Mouse (Mus musculus) retina, postnatal 7 days (tissue): ENCODE measurements around the gene Ankrd28.

Source experiments
- DNase-seq: peaks from one replicate; pipeline ENCODE4 v3.0.0-alpha.2; 2012; ENCODE audit warnings: low read depth, low spot score

The Ankrd28 gene

GRCm38 (mm10) chr14:31666931-31667705 lies 163.3 kb downstream of the Ankrd28 start:
- no peak for DNase-seq

DNA sequence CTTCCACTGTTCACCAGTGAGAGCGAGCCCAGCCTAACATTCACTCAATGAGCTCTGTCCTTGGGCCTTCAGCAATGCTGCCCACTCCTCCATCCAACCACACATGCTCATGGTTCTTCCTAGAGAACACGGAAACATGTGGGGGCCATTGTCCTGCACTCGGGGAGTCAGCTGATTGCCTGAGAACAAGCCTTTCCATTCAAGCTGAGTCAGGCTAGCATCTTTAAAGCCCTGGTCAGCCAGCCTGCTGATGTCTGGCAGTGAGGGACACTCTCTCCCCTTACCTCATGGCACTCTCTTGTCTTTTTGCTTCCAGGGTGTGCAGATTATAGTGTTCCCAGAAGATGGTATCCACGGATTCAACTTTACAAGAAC lies 164.9 kb downstream of the Ankrd28 start:
- DNase-seq = no peak

- no peak for DNase-seq
These were observed 165.4 kb downstream of the Ankrd28 start for GRCm38 (mm10) chr14:31664903-31665565.

DNA sequence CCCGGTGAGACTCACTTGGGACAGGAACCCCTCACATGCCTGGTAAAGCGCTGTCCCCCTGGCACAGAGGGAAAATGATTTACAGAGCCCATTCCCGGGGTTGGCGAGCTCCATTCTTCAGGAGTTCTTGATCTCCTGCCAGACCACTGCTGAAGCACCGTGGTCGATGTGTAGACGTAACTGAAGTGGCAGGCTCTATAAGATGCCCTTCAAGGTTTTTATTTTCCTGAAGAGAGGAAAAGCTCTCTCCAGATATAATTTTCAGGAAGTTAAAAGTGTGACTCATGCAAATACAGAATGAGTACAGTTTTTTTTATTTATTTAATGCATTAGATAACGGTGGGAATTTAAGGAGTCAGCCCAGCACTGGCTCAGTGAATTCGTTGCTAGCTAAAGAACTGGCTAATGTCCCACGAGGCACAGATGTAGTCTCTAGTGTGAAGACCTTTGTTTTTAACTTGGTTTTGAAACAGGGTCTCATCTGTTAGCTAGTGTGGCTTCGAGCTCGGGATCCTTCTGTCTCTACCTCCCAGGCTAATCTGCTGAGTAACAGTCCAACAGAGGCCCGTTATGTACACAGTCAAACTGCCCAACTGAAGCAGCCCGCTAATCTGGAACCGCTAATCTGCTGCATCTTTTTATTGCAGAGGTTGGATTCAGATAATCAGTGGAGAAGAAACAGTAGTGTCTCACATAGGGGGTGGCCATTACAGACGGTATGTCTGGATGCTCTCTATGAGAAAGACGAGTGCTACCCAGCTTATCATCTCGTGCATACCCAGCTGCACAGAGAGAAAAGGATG lies 166.2 kb downstream of the Ankrd28 start:
- no peak for DNase-seq

DNA sequence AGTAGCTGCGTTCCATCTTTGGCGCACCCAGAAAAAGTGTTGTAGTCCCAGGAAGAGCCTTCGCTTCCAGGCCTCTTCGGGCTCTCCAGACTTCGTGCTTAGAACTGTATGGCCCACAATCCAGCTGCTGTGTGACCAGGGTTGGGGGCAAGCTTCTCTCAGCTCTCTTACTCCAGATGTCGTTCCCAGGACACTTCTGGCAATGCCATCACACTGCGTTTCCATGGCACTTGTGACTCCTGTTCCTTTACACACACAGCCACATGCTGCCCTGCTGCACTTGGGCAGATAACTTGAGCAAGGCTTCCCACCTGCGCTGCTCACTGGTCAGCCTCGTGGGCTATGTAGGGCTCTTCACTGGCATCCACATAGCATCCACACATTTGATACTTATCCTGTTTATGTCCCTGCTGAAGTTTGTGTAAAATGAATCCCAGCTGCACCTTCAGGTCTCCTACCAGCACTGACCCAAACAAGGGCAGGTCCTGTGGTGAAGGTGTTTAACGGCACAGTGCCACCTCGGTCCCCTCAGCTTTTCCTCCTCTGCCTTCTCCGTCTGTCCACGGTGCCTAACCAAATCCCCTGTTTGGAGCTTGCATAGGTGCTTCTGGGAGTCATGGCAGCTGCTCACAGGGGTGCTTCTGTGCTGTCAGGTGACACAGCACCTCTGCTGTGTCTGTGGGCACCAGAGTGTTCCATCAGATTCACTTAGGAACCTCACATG lies 166.9 kb downstream of the Ankrd28 start:
- DNase-seq = no peak

- no peak for DNase-seq
These were observed 167.8 kb downstream of the Ankrd28 start for GRCm38 (mm10) chr14:31662555-31663211.

GRCm38 (mm10) chr14:31661671-31662554 lies 168.5 kb downstream of the Ankrd28 start:
- DNase-seq = peak; percentile 61

GRCm38 (mm10) chr14:31660312-31661093 lies 169.9 kb downstream of the Ankrd28 start:
- no peak for DNase-seq

DNA sequence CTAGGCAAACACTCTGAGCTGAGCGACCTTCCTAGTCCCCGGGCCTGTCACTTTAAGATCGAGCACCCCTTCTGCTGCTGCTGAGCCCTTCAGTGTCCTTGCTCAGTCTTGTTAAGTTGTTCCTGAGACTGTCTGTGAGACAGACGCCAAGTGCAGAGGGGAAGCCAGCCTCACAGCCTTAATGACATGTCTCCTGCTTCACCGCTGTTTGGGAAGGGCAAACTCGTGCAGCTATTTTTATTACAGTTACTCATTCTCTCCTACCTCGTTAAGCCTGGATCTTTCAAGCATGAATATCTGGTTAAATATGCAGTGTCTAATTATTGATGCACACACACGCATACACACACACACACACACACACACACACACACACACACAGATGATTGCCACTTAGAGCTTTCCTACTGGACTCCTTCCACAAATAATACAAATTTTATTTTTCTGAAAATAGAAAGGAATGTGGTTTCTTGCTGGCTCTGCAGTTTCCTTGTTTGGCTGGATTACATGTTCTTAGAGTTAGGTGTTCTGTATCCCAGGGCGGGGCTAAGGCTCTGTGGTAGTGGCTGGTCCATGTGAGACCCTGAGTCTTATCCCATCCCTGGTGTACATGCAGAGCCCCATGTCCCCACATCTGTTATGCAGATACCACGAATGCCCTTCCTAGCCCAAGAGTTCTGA lies 170.8 kb downstream of the Ankrd28 start:
- no peak for DNase-seq

DNA sequence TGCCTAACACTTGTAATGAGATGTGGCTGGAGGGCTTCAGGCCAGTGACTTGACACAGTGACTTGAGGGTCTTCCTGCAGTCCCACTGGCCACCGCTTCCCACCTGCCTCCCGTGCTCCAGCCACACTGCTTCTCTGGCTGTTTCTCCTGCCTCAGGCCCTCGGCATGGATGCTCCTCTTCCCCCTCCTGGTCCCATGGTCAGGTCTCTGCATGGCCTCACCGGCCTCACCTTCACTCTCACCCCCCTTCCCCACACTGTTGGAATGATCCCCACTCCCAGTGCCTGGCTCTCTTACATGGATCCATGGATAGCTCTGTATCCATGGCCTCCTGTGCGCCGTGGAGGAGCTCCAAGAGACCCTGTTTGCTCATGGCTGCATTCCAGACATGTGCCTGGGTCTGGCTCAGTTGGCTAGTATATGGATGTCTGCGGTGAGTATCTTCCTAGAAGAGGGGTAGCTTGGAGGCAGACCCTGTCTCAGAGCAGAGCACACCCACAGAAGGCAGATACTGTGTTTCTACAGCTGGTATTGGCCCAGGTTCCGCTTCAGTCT lies 172.2 kb downstream of the Ankrd28 start:
- no peak for DNase-seq

DNA sequence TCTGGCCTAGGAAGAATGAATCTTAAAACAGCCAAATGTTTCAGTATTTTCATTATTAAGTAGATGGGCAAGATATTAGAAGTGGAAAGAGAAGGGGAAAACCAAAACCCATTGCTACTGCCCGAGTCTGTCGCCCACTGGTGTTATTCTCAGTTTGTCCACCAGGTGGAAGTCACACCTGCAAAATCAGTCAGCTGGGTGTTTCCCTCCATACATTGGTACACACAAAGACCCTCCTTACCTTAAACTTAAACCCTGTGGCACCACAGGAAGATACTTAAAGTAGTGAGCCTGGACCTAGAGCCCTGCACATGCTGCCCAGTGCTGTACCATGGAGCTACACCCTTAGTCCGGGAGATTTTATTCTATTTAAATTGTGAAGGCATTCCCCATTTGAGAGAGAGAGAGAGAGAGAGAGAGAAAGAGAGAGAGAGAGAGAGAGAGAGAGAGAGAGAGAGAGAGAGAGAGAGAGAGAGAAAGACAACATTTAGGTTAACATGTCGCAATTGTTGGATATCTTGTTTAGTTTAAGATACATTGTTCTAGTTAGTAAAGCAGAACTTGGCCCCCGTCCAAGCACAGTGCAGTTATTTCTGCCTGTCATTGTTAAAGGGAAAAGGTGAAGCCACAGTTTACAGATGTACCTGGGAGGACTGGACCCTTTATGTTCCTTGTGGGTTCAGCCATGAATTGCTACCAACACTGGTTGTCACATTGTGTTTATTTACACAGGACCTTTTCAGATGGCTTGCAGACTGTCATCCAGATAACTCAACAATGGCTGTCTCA lies 173.4 kb downstream of the Ankrd28 start:
- DNase-seq = no peak

- no peak for DNase-seq
These were observed 174.1 kb downstream of the Ankrd28 start for GRCm38 (mm10) chr14:31656386-31656785.

GRCm38 (mm10) chr14:31655406-31655805 lies 175.0 kb downstream of the Ankrd28 start:
- DNase-seq = no peak

GRCm38 (mm10) chr14:31654816-31655215 lies 175.6 kb downstream of the Ankrd28 start:
- DNase-seq = no peak

GRCm38 (mm10) chr14:31653101-31653875 lies 177.2 kb downstream of the Ankrd28 start:
- DNase-seq = no peak

GRCm38 (mm10) chr14:31652624-31653023 lies 177.8 kb downstream of the Ankrd28 start:
- no peak for DNase-seq

DNA sequence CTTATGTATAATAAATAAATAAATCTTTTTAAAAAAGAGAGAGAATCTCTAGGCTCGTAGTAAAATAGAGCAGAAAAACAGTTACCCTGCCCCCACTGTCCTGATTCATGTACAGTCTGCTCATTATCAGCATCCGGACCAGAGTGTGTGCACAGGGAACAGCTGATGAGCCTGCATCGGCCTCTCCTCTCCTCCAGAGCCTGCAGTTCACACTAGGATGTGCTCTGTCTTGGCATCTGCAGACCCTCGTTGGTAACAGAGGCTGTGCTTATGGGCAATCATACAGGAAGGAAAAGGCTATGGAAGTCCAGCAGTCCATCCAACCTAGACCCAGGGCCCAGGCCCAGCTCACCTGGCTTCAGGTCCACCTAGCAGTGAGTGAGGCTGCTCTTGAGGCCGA lies 178.3 kb downstream of the Ankrd28 start:
- no peak for DNase-seq
